Mouse (Mus musculus): ENCODE measurements around the gene Nus1. TPM values are rescaled to one million over a fixed set of nuclear protein-coding genes. Genes with fewer than 3 reads are reported as not detected.

The Nus1 gene
- total and polyA plus RNA-seq, 3 experiments = 15.9 to 51.9 (median 27.9) TPM

- H3K36me3 ChIP-seq (replicated peaks in 1 of 2; ENCODE audit: control insufficient read depth in 1 of 2, insufficient read depth in 1 of 2, low read length in 1 of 2) = no peaks in the 10 kb centered on the region
- no peak overlapping the region for H3K27ac ChIP-seq (ENCODE audit: insufficient read depth, low read depth)
- H3K79me2 ChIP-seq (replicated peaks; ENCODE audit: control insufficient read depth, extremely low read depth, insufficient read depth, poor library complexity, severe bottlenecking) = peaks cover 18% of the 10 kb centered on the region
- TF ChIP-seq SIN3A (IDR thresholded peaks at IDR 0.05; ENCODE audit: low read length) (no peak), IRF4 (IDR thresholded peaks at IDR 0.05; ENCODE audit: low read depth, low read length) (no peak), POLR2AphosphoS2 (IDR thresholded peaks at IDR 0.05; ENCODE audit: low read depth, low read length) (no peak), MYC (IDR thresholded peaks at IDR 0.05; ENCODE audit: low read depth, low read length) (no peak)
- in situ Hi-C loops (cut with MboI; ENCODE audit: low pct_ligation_motif_present, low pct_unique_long_range_greater_than_20kb, low sequenced_read_pairs) = loop anchor here (25.0 kb wide), 1 partner anchor 271 kb away; no protein-coding TSS in a partner anchor
- no peaks in the 10 kb centered on the region for H3K9me3 ChIP-seq (replicated peaks; ENCODE audit: low read length)
- H3K4me2 ChIP-seq (ENCODE audit: insufficient read depth, low read depth, poor library complexity, severe bottlenecking) = no peak overlapping the region
- dilution Hi-C loops (cut with MboI; ENCODE audit: extremely low pct_ligation_motif_present, extremely low pct_unique_long_range_greater_than_20kb, low sequenced_read_pairs) = no loop called here
- peaks cover 3 to 18% of the 10 kb centered on the region in 2 experiments; a peak in 3 of 4 replicates for H3K4me1 ChIP-seq (ENCODE audit: control insufficient read depth in 1 of 2, insufficient read depth in 2 of 2)
- no peak for DNase-seq (ENCODE audit: extremely low read depth)
- no peak overlapping the region for H3K4me3 ChIP-seq (replicated peaks in 1 of 3; ENCODE audit: low read depth in 2 of 3, low read length in 2 of 3, poor library complexity in 1 of 3)
- no peaks in the 10 kb centered on the region for H3K27me3 ChIP-seq (replicated peaks)
- no peak overlapping the region for H3K9ac ChIP-seq (ENCODE audit: insufficient read depth, low read depth)
Measured at GRCm38 (mm10) chr10:52383522-52383921, 33.8 kb upstream of the Nus1 start.

GRCm38 (mm10) chr10:52384823-52385610 is 32.3 kb upstream of the Nus1 start:
- Histone ChIP-seq H3K27me3 (replicated peaks) (no peaks in the 10 kb centered on the region), H3K36me3 (replicated peaks in 1 of 2; ENCODE audit: control insufficient read depth in 1 of 2, insufficient read depth in 1 of 2, low read length in 1 of 2) (no peaks in the 10 kb centered on the region), H3K27ac (ENCODE audit: insufficient read depth, low read depth) (no peak overlapping the region), H3K4me1 (ENCODE audit: control insufficient read depth in 1 of 2, insufficient read depth in 2 of 2) (peaks cover 3 to 6% of the 10 kb centered on the region in 2 experiments; a peak in 3 of 4 replicates), H3K9me3 (replicated peaks; ENCODE audit: low read length) (no peaks in the 10 kb centered on the region), H3K4me2 (ENCODE audit: insufficient read depth, low read depth, poor library complexity, severe bottlenecking) (no peak overlapping the region), H3K4me3 (replicated peaks in 1 of 3; ENCODE audit: low read depth in 2 of 3, low read length in 2 of 3, poor library complexity in 1 of 3) (no peak overlapping the region), H3K79me2 (replicated peaks; ENCODE audit: control insufficient read depth, extremely low read depth, insufficient read depth, poor library complexity, severe bottlenecking) (peaks cover 11% of the 10 kb centered on the region), H3K9ac (ENCODE audit: insufficient read depth, low read depth) (no peak overlapping the region)
- TF ChIP-seq SMC3 (IDR thresholded peaks at IDR 0.05; ENCODE audit: low read depth, low read length) = peak; percentile 91
- peak; percentile 50; the same call in 1 of the 2 replicates for TF ChIP-seq ZC3H11A (IDR thresholded peaks at IDR 0.05; ENCODE audit: low read depth, low read length)
- no peak for TF ChIP-seq MAZ (IDR thresholded peaks at IDR 0.05; ENCODE audit: low read depth, low read length)
- TF ChIP-seq TCF12 (IDR thresholded peaks at IDR 0.05; ENCODE audit: low read depth, low read length) = no peak
- TF ChIP-seq CTCF (conservative IDR thresholded peaks at IDR 0.05 in 1 of 2, IDR thresholded peaks at IDR 0.05 in 1 of 2; ENCODE audit: low read depth in 2 of 2, low read length in 2 of 2) = peak; percentile 63 to 96
- in situ Hi-C loops (cut with MboI; ENCODE audit: low pct_ligation_motif_present, low pct_unique_long_range_greater_than_20kb, low sequenced_read_pairs) = loop anchor here (5.0 to 25.0 kb wide), 2 partner anchors 153 to 273 kb away; partner anchors contain the start of gene Dcbld1
- dilution Hi-C loops (cut with MboI; ENCODE audit: extremely low pct_ligation_motif_present, extremely low pct_unique_long_range_greater_than_20kb, low sequenced_read_pairs) = no loop called here
- peak; percentile 49 for DNase-seq (ENCODE audit: extremely low read depth)

GRCm38 (mm10) chr10:52387192-52387591 is 30.2 kb upstream of the Nus1 start:
- Histone ChIP-seq H3K9ac (ENCODE audit: insufficient read depth, low read depth) (no peak overlapping the region), H3K79me2 (replicated peaks; ENCODE audit: control insufficient read depth, extremely low read depth, insufficient read depth, poor library complexity, severe bottlenecking) (no peaks in the 10 kb centered on the region), H3K4me2 (ENCODE audit: insufficient read depth, low read depth, poor library complexity, severe bottlenecking) (no peak overlapping the region), H3K36me3 (replicated peaks in 1 of 2; ENCODE audit: control insufficient read depth in 1 of 2, insufficient read depth in 1 of 2, low read length in 1 of 2) (no peaks in the 10 kb centered on the region), H3K9me3 (replicated peaks; ENCODE audit: low read length) (no peaks in the 10 kb centered on the region), H3K27ac (ENCODE audit: insufficient read depth, low read depth) (no peak overlapping the region), H3K27me3 (replicated peaks) (no peaks in the 10 kb centered on the region), H3K4me1 (ENCODE audit: control insufficient read depth in 1 of 2, insufficient read depth in 2 of 2) (peaks cover 3 to 6% of the 10 kb centered on the region in 2 experiments; a peak in 3 of 4 replicates), H3K4me3 (replicated peaks in 1 of 3; ENCODE audit: low read depth in 2 of 3, low read length in 2 of 3, poor library complexity in 1 of 3) (no peak overlapping the region)
- no peak for DNase-seq (ENCODE audit: extremely low read depth)
- dilution Hi-C loops (cut with MboI; ENCODE audit: extremely low pct_ligation_motif_present, extremely low pct_unique_long_range_greater_than_20kb, low sequenced_read_pairs) (no loop called here), in situ Hi-C loops (cut with MboI; ENCODE audit: low pct_ligation_motif_present, low pct_unique_long_range_greater_than_20kb, low sequenced_read_pairs) (loop anchor here (5.0 to 25.0 kb wide), 2 partner anchors 155 to 275 kb away; partner anchors contain the start of gene Dcbld1)
- TF ChIP-seq POLR2A (IDR thresholded peaks at IDR 0.05; ENCODE audit: low read depth, low read length) = no peak
- no peak for TF ChIP-seq NRF1 (IDR thresholded peaks at IDR 0.05; ENCODE audit: low read depth, low read length)
- TF ChIP-seq ELF1 (IDR thresholded peaks at IDR 0.05; ENCODE audit: low read depth, low read length) = no peak
- TF ChIP-seq MAX (IDR thresholded peaks at IDR 0.05; ENCODE audit: low read length) = no peak
- TF ChIP-seq MAZ (IDR thresholded peaks at IDR 0.05; ENCODE audit: low read depth, low read length) = no peak
- no peak for TF ChIP-seq USF1 (IDR thresholded peaks at IDR 0.05; ENCODE audit: low read depth, low read length)
- TF ChIP-seq MAFK (IDR thresholded peaks at IDR 0.05; ENCODE audit: insufficient replicate concordance, low read length) = no peak
- no peak for TF ChIP-seq TCF12 (IDR thresholded peaks at IDR 0.05; ENCODE audit: low read depth, low read length)
- no peak for TF ChIP-seq CTCF (conservative IDR thresholded peaks at IDR 0.05 in 1 of 2, IDR thresholded peaks at IDR 0.05 in 1 of 2; ENCODE audit: low read depth in 2 of 2, low read length in 2 of 2)
- no peak for TF ChIP-seq ETS1 (conservative IDR thresholded peaks at IDR 0.05; ENCODE audit: low read depth, low read length)
- no peak for TF ChIP-seq CHD1 (IDR thresholded peaks at IDR 0.05; ENCODE audit: low read depth, low read length)
- TF ChIP-seq JUND (conservative IDR thresholded peaks at IDR 0.05; ENCODE audit: low read depth, low read length) = no peak
- no peak for TF ChIP-seq MYC (IDR thresholded peaks at IDR 0.05; ENCODE audit: low read depth, low read length)
